ENCODE assay signal across 13 mouse cellular contexts in the genomic region with DNA sequence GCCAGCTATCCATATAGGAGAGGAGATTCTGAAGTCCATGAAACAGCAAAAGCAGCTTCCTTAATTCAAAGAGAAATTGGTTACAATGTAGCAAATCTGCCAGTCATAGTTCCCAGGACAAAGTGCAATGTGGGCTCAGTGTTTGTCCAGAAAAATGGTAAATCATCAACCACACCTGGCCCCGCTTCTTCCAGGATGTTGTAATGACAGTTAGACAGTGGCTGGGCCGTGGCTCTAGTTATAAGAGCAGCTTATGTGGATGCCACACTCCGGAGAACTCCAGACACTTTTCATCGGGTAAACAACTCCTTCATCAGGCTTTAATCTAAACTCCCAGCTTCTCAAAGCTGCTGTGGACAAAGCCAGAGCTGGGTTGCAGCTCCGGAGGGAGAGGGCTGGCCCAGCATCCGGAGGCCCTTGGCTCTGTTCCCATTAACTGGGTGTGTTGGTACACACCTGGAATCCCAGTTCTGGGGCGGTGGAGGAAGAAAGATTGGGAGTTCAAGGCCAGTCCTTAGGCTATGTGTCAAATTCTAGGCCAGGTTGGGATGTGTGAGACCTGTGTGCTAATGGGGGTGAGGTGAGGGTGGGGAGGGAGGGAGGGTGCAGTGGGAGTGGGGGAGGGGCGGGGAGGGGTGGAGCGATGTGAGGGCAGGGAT.
DNase-seq lines count a peak whose midpoint lies in the region; ATAC-seq and TF ChIP-seq lines count a peak whose summit lies in the region.
"Had no signal": no experiment of that assay in that cellular context is flagged by ENCODE, and none has a peak within 500 bp of the region (broad histone marks: within the 10 kb centered on the region; RNA-seq: fewer than 3 reads in every experiment).

No protein-coding gene starts in this region.

- peak; percentile 24 for DNase-seq in lung, postnatal 0 days (ENCODE audit: low spot score)
- DNase-seq in lung, postnatal 36 days: no peak
- DNase-seq in kidney, adult 11 months: peak; percentile 88
- DNase-seq in kidney, postnatal 36 days: peak; percentile 80 to 92
- DNase-seq in liver, postnatal 0 days: peak; percentile 61
- DNase-seq in retina, embryonic 14.5 days (ENCODE audit: low spot score): no peak
- DNase-seq in right cerebral cortex, postnatal 14 days: no peak
- DNase-seq in thymus, postnatal 10 days (ENCODE audit: low spot score in 2 of 2): no peak
- DNase-seq: adrenal gland, adult 8-10 months; cerebellum, adult 18-20 months; gastrocnemius, postnatal 25 days; right cerebral cortex, postnatal 4 days had no signal

- no peaks in the 10 kb centered on the region for H3K27me3 ChIP-seq in lung, postnatal 0 days (replicated peaks; ENCODE audit: insufficient read depth, low read length)
- no peaks in the 10 kb centered on the region for H3K27me3 ChIP-seq in liver, postnatal 0 days (ENCODE audit: insufficient read depth, low read length)
- H3K27me3 ChIP-seq: midbrain, embryonic 13.5 days had no signal

- no peaks in the 10 kb centered on the region for H3K4me1 ChIP-seq in lung, postnatal 0 days (ENCODE audit: insufficient read depth, low read depth, low read length)
- peaks cover 6% of the 10 kb centered on the region; the same call in 1 of the 2 replicates for H3K4me1 ChIP-seq in liver, postnatal 0 days (ENCODE audit: insufficient read depth)

- TF ChIP-seq CTCF in lung, postnatal 0 days (IDR thresholded peaks at IDR 0.05): no peak
- no peak for TF ChIP-seq CTCF in liver, postnatal 0 days (IDR thresholded peaks at IDR 0.05; ENCODE audit: low read depth)

- H3K9ac ChIP-seq in lung, postnatal 0 days (replicated peaks; ENCODE audit: low read depth): no peak overlapping the region
- H3K9ac ChIP-seq in liver, postnatal 0 days (replicated peaks): no peak overlapping the region
- H3K9ac ChIP-seq: midbrain, embryonic 13.5 days had no signal

- no peak for TF ChIP-seq EP300 in lung, postnatal 0 days (IDR thresholded peaks at IDR 0.05)
- TF ChIP-seq EP300 in liver, postnatal 0 days (IDR thresholded peaks at IDR 0.05; ENCODE audit: low read depth): no peak

- 31% methylated on average over 9 of the region's 9 CpGs for WGBS in lung, postnatal 0 days
- 43% methylated on average over 9 of the region's 9 CpGs for WGBS in liver, postnatal 0 days (ENCODE audit: insufficient replicate concordance)

- no peaks in the 10 kb centered on the region for H3K36me3 ChIP-seq in lung, postnatal 0 days (ENCODE audit: insufficient read depth, low read length)
- no peaks in the 10 kb centered on the region for H3K36me3 ChIP-seq in liver, postnatal 0 days (replicated peaks; ENCODE audit: insufficient read depth, low read length)
- H3K36me3 ChIP-seq: midbrain, embryonic 13.5 days had no signal

- no peak overlapping the region for H3K4me3 ChIP-seq in lung, postnatal 0 days (ENCODE audit: low read depth, low read length)
- no peak overlapping the region for H3K4me3 ChIP-seq in liver, postnatal 0 days (ENCODE audit: low read depth, low read length)
- H3K4me3 ChIP-seq: midbrain, embryonic 13.5 days had no signal

- H3K27ac ChIP-seq in lung, postnatal 0 days (ENCODE audit: low read length): no peak overlapping the region
- H3K27ac ChIP-seq in liver, postnatal 0 days (ENCODE audit: low read depth): peak overlapping the region; percentile 89
- H3K27ac ChIP-seq: midbrain, embryonic 13.5 days had no signal

- no peak for ATAC-seq in lung, postnatal 0 days
- peak; percentile 92 for ATAC-seq in liver, postnatal 0 days
- ATAC-seq: midbrain, embryonic 13.5 days had no signal

- H3K9me3 ChIP-seq in lung, postnatal 0 days (ENCODE audit: low read length): no peaks in the 10 kb centered on the region
- no peaks in the 10 kb centered on the region for H3K9me3 ChIP-seq in liver, postnatal 0 days (ENCODE audit: low read length)
- H3K9me3 ChIP-seq: midbrain, embryonic 13.5 days had no signal

- no peak overlapping the region for H3K4me2 ChIP-seq in lung, postnatal 0 days (replicated peaks; ENCODE audit: low read depth, low read length)
- H3K4me2 ChIP-seq in liver, postnatal 0 days (ENCODE audit: low read depth, low read length): peak overlapping the region; percentile 16
- H3K4me2 ChIP-seq: midbrain, embryonic 13.5 days had no signal

Comparison
In these comparisons a context has a peak if more than half of its experiments do, and no peak if none do; other contexts are left out.
1. DNase-seq: peak in lung, postnatal 0 days (single experiment), kidney, adult 11 months (single experiment), kidney, postnatal 36 days (2 of 2) and liver, postnatal 0 days (single experiment); none in lung, postnatal 36 days (single experiment), retina, embryonic 14.5 days (single experiment), right cerebral cortex, postnatal 14 days (single experiment) and thymus, postnatal 10 days (0 of 2).